Mouse (Mus musculus) liver, adult 2 months (tissue): ENCODE measurements at regions not wholly inside any gene's neighbourhood (a gene's known extent, or its start where the extent isn't known, plus 50 kb on each side); places are given as distances from the start of the nearest gene placed in this dataset.

Experiments
- CTCF ChIP-seq: fragments of 200-500 bp; IDR thresholded peaks from 2 replicates; pipeline ENCODE4 v1.5.1; 2011; ENCODE audit warnings: low read depth, low read length, control low read depth
- POLR2A ChIP-seq: fragments of 200-500 bp; IDR thresholded peaks from 2 replicates; pipeline ENCODE4 v1.6.1; 2011; ENCODE audit warnings: low read length, control low read depth; ENCODE audit not compliant: insufficient read depth; ENCODE audit errors: extremely low read depth

DNA sequence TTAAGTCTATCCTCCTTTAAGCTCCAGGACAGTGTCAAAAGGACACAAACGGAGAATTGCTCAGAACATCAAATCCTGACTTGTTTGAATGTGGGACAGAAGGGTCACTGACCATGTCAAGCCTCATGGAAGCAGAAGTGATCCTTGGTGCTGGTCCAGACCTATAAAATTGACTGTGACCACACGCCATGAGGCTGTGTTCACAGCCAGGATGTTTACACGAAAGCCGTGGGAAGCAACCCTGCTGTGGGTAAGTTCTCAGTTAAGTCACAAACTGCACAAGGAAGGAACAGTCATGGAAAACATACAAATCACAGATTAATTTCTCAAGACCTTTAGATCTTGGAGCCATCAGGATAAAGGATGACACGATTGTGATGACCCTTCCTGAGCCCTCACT is 88.5 kb downstream of the Gm9733 start:
- TF ChIP-seq POLR2A = no peak
- TF ChIP-seq CTCF = no peak
